Mouse (Mus musculus): Measurements from ENCODE around the gene Srcap.

DNA sequence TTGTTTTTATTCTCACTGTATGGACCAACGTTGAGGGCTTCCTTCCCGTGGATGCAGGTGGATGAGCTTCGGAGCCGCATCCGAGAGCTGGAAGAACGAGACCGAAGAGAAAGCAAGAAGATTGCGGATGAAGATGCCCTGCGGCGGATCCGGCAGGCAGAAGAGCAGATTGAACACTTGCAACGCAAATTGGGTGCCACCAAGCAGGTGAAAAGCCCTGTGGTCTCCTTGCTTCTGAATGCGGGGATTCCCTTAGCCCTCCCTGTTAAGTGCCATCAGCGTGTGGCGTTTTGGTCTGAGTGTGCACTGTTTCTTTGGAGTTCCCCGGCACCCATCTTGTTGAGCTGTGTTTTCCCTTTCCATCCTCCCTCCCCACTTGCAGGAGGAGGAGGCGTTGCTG is 85.0 kb downstream of the Srcap start:
- no peak for TF ChIP-seq CTCF (conservative IDR thresholded peaks at IDR 0.05; ENCODE audit: insufficient read depth, insufficient read length, low read depth, low read length)
- no peak for TF ChIP-seq POLR2A (IDR thresholded peaks at IDR 0.05; ENCODE audit: low read depth, low read length)
